Mouse (Mus musculus): ENCODE data around the gene Irs3. TPM values are rescaled to one million over a fixed set of nuclear protein-coding genes. Genes with fewer than 3 reads are reported as not detected.

Irs3 gene
- polyA plus RNA-seq, 1 experiment from 2014 or later, result 0.15 TPM

GRCm38 (mm10) chr5:137633397-137634084, 12.0 kb downstream of the Irs3 start:
- Histone ChIP-seq H3K27ac (ENCODE audit: low read length) (no peak overlapping the region), H3K4me2 (ENCODE audit: low read depth, low read length) (no peak overlapping the region), H3K9me3 (replicated peaks; ENCODE audit: control insufficient read depth, low read length) (no peaks in the 10 kb centered on the region), H3K36me3 (ENCODE audit: control insufficient read depth, insufficient read depth) (peaks cover 30% of the 10 kb centered on the region), H3K9ac (ENCODE audit: low read depth, low read length) (no peak overlapping the region), H3K27me3 (ENCODE audit: control insufficient read depth, insufficient read depth, low read depth, low read length) (no peaks in the 10 kb centered on the region), H3K4me1 (ENCODE audit: control insufficient read depth, low read depth, low read length) (peaks cover 24% of the 10 kb centered on the region), H3K4me3 (ENCODE audit: low read depth, low read length) (no peak overlapping the region)
- WGBS (ENCODE audit: insufficient replicate concordance), result 74% methylated on average over 12 of the region's 12 CpGs
- no peak for ATAC-seq (ENCODE audit: low read depth)

DNA sequence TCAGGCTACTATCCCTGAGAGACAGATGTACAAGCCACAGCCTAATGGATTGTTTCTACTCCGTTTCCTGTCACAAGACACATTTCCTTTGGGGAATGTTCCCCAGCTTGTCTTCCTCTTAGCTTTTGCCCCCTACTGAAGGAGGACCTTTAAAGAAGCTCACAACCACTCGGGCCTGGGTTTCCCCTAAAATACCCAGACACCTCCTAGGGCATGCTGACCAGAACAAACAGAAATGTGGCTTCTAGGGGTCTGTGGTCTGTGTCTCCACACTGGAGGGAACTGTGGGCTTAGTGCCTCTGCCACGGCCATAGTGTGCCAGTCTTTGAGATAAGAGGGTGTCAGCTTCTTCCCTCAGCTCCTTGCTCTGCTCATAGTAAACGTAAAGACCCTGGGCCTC, 13.9 kb downstream of the Irs3 start:
- ATAC-seq (ENCODE audit: low read depth), result no peak
- peaks cover 15% of the 10 kb centered on the region for H3K36me3 ChIP-seq (ENCODE audit: control insufficient read depth, insufficient read depth)
- H3K4me3 ChIP-seq (ENCODE audit: low read depth, low read length), result peak overlapping the region; percentile 78
- H3K9me3 ChIP-seq (replicated peaks; ENCODE audit: control insufficient read depth, low read length), result no peaks in the 10 kb centered on the region
- peak overlapping the region; percentile 30; the same call in 1 of the 2 replicates for H3K9ac ChIP-seq (ENCODE audit: low read depth, low read length)
- H3K27ac ChIP-seq (ENCODE audit: low read length), result peak overlapping the region; percentile 77
- 17% methylated on average over 4 of the region's 4 CpGs for whole genome bisulfite sequencing (ENCODE audit: insufficient replicate concordance)
- H3K4me1 ChIP-seq (ENCODE audit: control insufficient read depth, low read depth, low read length), result peaks cover 31% of the 10 kb centered on the region
- no peaks in the 10 kb centered on the region for H3K27me3 ChIP-seq (ENCODE audit: control insufficient read depth, insufficient read depth, low read depth, low read length)
- peak overlapping the region; percentile 92 for H3K4me2 ChIP-seq (ENCODE audit: low read depth, low read length)

DNA sequence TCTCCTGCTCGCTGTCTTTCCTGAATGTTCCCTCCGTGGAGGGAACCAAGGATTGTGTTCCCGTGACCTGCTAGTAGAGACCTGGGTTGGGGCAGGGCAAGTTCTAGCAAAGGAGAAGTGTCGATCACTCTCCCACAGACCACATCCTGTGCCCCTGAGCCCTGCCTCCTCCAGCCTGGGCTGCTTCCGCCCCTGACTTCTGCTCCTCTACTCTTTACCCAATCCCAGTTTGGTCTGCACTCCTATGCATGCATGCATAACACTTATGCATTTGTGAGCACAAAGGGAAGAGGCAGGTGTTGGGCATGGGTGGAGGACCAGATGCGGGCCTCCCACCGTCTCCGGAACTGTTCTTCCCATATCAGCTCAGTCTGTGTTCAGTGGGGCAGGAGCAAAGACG, 14.3 kb downstream of the Irs3 start:
- Histone ChIP-seq H3K27me3 (ENCODE audit: control insufficient read depth, insufficient read depth, low read depth, low read length) (no peaks in the 10 kb centered on the region), H3K27ac (ENCODE audit: low read length) (peak overlapping the region; percentile 93), H3K4me2 (ENCODE audit: low read depth, low read length) (peak overlapping the region; percentile 92), H3K4me1 (ENCODE audit: control insufficient read depth, low read depth, low read length) (peaks cover 31% of the 10 kb centered on the region), H3K36me3 (ENCODE audit: control insufficient read depth, insufficient read depth) (peaks cover 13% of the 10 kb centered on the region), H3K9me3 (replicated peaks; ENCODE audit: control insufficient read depth, low read length) (no peaks in the 10 kb centered on the region), H3K9ac (ENCODE audit: low read depth, low read length) (peak overlapping the region; percentile 83), H3K4me3 (ENCODE audit: low read depth, low read length) (peak overlapping the region; percentile 78)
- WGBS (ENCODE audit: insufficient replicate concordance), result 17% methylated on average over 9 of the region's 9 CpGs
- no peak for ATAC-seq (ENCODE audit: low read depth)

- 13% methylated on average over 3 of the region's 3 CpGs for WGBS (ENCODE audit: insufficient replicate concordance)
- ATAC-seq (ENCODE audit: low read depth), result no peak
- H3K36me3 ChIP-seq (ENCODE audit: control insufficient read depth, insufficient read depth), result peaks cover 12% of the 10 kb centered on the region
- H3K9ac ChIP-seq (ENCODE audit: low read depth, low read length), result peak overlapping the region; percentile 83
- H3K4me3 ChIP-seq (ENCODE audit: low read depth, low read length), result peak overlapping the region; percentile 78
- H3K4me1 ChIP-seq (ENCODE audit: control insufficient read depth, low read depth, low read length), result peaks cover 31% of the 10 kb centered on the region
- H3K9me3 ChIP-seq (replicated peaks; ENCODE audit: control insufficient read depth, low read length), result no peaks in the 10 kb centered on the region
- peak overlapping the region; percentile 93 for H3K27ac ChIP-seq (ENCODE audit: low read length)
- no peaks in the 10 kb centered on the region for H3K27me3 ChIP-seq (ENCODE audit: control insufficient read depth, insufficient read depth, low read depth, low read length)
- peak overlapping the region; percentile 92 for H3K4me2 ChIP-seq (ENCODE audit: low read depth, low read length)
Observed at GRCm38 (mm10) chr5:137630602-137631001, 14.9 kb downstream of the Irs3 start.

GRCm38 (mm10) chr5:137629906-137630545, 15.5 kb downstream of the Irs3 start:
- no peaks in the 10 kb centered on the region for H3K9me3 ChIP-seq (replicated peaks; ENCODE audit: control insufficient read depth, low read length)
- H3K4me1 ChIP-seq (ENCODE audit: control insufficient read depth, low read depth, low read length), result peaks cover 31% of the 10 kb centered on the region
- peak overlapping the region; percentile 83 for H3K9ac ChIP-seq (ENCODE audit: low read depth, low read length)
- H3K4me3 ChIP-seq (ENCODE audit: low read depth, low read length), result peak overlapping the region; percentile 78
- no peak for ATAC-seq (ENCODE audit: low read depth)
- H3K27me3 ChIP-seq (ENCODE audit: control insufficient read depth, insufficient read depth, low read depth, low read length), result no peaks in the 10 kb centered on the region
- peaks cover 8% of the 10 kb centered on the region for H3K36me3 ChIP-seq (ENCODE audit: control insufficient read depth, insufficient read depth)
- WGBS (ENCODE audit: insufficient replicate concordance), result 4% methylated on average over 6 of the region's 6 CpGs
- H3K27ac ChIP-seq (ENCODE audit: low read length), result peak overlapping the region; percentile 93
- H3K4me2 ChIP-seq (ENCODE audit: low read depth, low read length), result peak overlapping the region; percentile 92

GRCm38 (mm10) chr5:137629306-137629721, 16.2 kb downstream of the Irs3 start:
- WGBS (ENCODE audit: insufficient replicate concordance), result under 1% methylated on average over 23 of the region's 23 CpGs
- peak overlapping the region; percentile 83 for H3K9ac ChIP-seq (ENCODE audit: low read depth, low read length)
- H3K4me1 ChIP-seq (ENCODE audit: control insufficient read depth, low read depth, low read length), result peaks cover 31% of the 10 kb centered on the region
- H3K4me3 ChIP-seq (ENCODE audit: low read depth, low read length), result peak overlapping the region; percentile 78
- ATAC-seq (ENCODE audit: low read depth), result peak; percentile 22
- peaks cover 8% of the 10 kb centered on the region for H3K36me3 ChIP-seq (ENCODE audit: control insufficient read depth, insufficient read depth)
- H3K27ac ChIP-seq (ENCODE audit: low read length), result peak overlapping the region; percentile 93
- H3K27me3 ChIP-seq (ENCODE audit: control insufficient read depth, insufficient read depth, low read depth, low read length), result no peaks in the 10 kb centered on the region
- H3K9me3 ChIP-seq (replicated peaks; ENCODE audit: control insufficient read depth, low read length), result no peaks in the 10 kb centered on the region
- H3K4me2 ChIP-seq (ENCODE audit: low read depth, low read length), result peak overlapping the region; percentile 92

DNA sequence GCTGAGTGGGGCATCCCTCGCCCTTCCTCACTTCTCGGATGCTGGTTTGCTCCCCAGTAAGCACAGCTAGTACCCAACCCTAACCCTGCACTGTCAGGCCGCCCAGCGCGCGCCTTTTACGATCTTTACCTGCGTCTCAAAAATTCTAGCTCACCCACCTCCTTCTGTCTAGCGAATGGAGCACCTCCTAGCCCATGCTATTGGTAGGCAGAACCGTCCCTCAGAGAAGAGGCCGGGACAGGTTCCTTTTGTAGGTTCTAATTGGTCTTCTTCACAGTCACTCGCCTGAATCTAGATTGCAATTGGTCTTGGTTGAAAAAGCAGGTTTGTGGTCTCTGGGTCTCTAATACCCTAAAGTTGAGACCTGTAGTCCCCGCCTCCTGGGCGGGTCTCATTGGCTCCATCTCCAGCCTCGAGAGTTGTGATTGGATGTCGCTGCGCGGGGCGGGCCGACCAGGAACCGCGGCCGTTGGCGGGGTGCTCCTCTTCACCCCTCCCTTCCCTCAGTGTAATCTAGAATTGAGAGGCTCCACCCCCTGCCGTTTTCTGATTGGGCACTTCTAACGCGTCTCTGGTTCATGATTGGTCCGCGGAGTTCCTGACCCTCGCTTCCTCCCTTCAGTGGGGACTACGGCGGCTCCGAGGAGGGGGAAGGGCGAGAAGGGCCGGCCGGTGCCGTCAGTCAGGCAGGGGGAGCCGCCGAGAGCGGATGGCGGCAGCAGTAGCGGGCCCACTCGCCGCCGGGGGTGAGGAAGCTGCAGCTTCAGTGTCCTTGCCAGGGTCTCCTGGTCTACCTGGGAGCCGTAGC, 16.8 kb downstream of the Irs3 start, which contains the start of the genes Fbxo24, Lrch4 and Gm20605:
Fbxo24 (minus strand) TSS at position 505 of the 808 bp plus-strand sequence.
Lrch4 (plus strand) TSS at position 624 of the 808 bp plus-strand sequence.
Gm20605 (plus strand) TSS at position 678 of the 808 bp plus-strand sequence.
- H3K9me3 ChIP-seq (replicated peaks; ENCODE audit: control insufficient read depth, low read length), result no peaks in the 10 kb centered on the region
- peak within 1 kb of the TSS; percentile 92 for H3K4me2 ChIP-seq (ENCODE audit: low read depth, low read length)
- H3K4me3 ChIP-seq (ENCODE audit: low read depth, low read length), result peak within 1 kb of the TSS; percentile 78
- peaks cover 31% of the 10 kb centered on the region for H3K4me1 ChIP-seq (ENCODE audit: control insufficient read depth, low read depth, low read length)
- H3K9ac ChIP-seq (ENCODE audit: low read depth, low read length), result peak within 1 kb of the TSS; percentile 83
- ATAC-seq (ENCODE audit: low read depth), result peak; percentile 93
- H3K27ac ChIP-seq (ENCODE audit: low read length), result peak within 1 kb of the TSS; percentile 93
- under 1% methylated on average over 46 of the region's 46 CpGs for WGBS (ENCODE audit: insufficient replicate concordance)
- H3K36me3 ChIP-seq (ENCODE audit: control insufficient read depth, insufficient read depth), result peaks cover 1% of the 10 kb centered on the region
- no peaks in the 10 kb centered on the region for H3K27me3 ChIP-seq (ENCODE audit: control insufficient read depth, insufficient read depth, low read depth, low read length)

- peaks cover 31% of the 10 kb centered on the region for H3K4me1 ChIP-seq (ENCODE audit: control insufficient read depth, low read depth, low read length)
- peak overlapping the region; percentile 81 for H3K4me2 ChIP-seq (ENCODE audit: low read depth, low read length)
- peak overlapping the region; percentile 73 for H3K9ac ChIP-seq (ENCODE audit: low read depth, low read length)
- no peaks in the 10 kb centered on the region for H3K27me3 ChIP-seq (ENCODE audit: control insufficient read depth, insufficient read depth, low read depth, low read length)
- peak overlapping the region; percentile 82 for H3K27ac ChIP-seq (ENCODE audit: low read length)
- H3K4me3 ChIP-seq (ENCODE audit: low read depth, low read length), result peak overlapping the region; percentile 67
- WGBS (ENCODE audit: insufficient replicate concordance), result under 1% methylated on average over 9 of the region's 9 CpGs
- ATAC-seq (ENCODE audit: low read depth), result no peak
- H3K36me3 ChIP-seq (ENCODE audit: control insufficient read depth, insufficient read depth), result no peaks in the 10 kb centered on the region
- no peaks in the 10 kb centered on the region for H3K9me3 ChIP-seq (replicated peaks; ENCODE audit: control insufficient read depth, low read length)
Observed at GRCm38 (mm10) chr5:137627991-137628390, 17.5 kb downstream of the Irs3 start.

All from liver, embryonic 16.5 days (tissue).